Mouse (Mus musculus) layer of hippocampus, adult 18-20 months (tissue): ENCODE measurements around the gene Phtf2. TPM values are rescaled to one million over a fixed set of nuclear protein-coding genes. Genes with fewer than 3 reads are reported as not detected.

Experiments used
- DNase-seq, 2 experiments: peaks; one replicate each; pipeline ENCODE4 v3.0.0; 2022; ENCODE audit warnings: low spot score in 2 of 2
- long read RNA-seq: library from polyadenylated mRNA; stranded (forward); transcript quantifications from one replicate; pipeline ENCODE4 v2.0.0, GENCODE M21; 2021
- total RNA-seq, 2 experiments: library from RNA; stranded (reverse); gene quantifications; 2 replicates each; pipeline ENCODE4 v1.2.3; 2021

Gene Phtf2
- 10 to 100 TPM in 1 of 2 experiments, 1 to 10 TPM in 1; 9.1 to 12.1 TPM for total RNA-seq
- long read RNA-seq, full-length matches to known transcripts, result 12 of 17 reads
- long read RNA-seq, partial matches to known transcripts, result 0 of 17 reads
- long read RNA-seq, other reads (novel, unspliced or antisense), result 5 of 17 reads

- DNase-seq, result peak; percentile 98 to 99
Observed at GRCm38 (mm10) chr5:20881915-20882800, at the start of gene Phtf2, which contains the start of gene Tmem60. Gene Phtf2 (minus strand): TSS chr5:20882124. Gene Tmem60 (plus strand): TSS chr5:20882191.

- no peak for DNase-seq
Observed at GRCm38 (mm10) chr5:20931300-20931699, 49.4 kb upstream of the Phtf2 start.

GRCm38 (mm10) chr5:20930430-20930829 is 48.5 kb upstream of the Phtf2 start:
- no peak for DNase-seq

GRCm38 (mm10) chr5:20929669-20930151 is 47.8 kb upstream of the Phtf2 start:
- no peak for DNase-seq

- no peak for DNase-seq
Observed at GRCm38 (mm10) chr5:20925451-20925850, 43.5 kb upstream of the Phtf2 start.

GRCm38 (mm10) chr5:20924608-20925007 is 42.7 kb upstream of the Phtf2 start:
- DNase-seq, result no peak

GRCm38 (mm10) chr5:20919566-20919965 is 37.6 kb upstream of the Phtf2 start:
- DNase-seq, result no peak

GRCm38 (mm10) chr5:20918967-20919366 is 37.0 kb upstream of the Phtf2 start:
- DNase-seq, result no peak

- DNase-seq, result peak; percentile 51 to 87
Observed at GRCm38 (mm10) chr5:20913372-20914275, 31.7 kb upstream of the Phtf2 start.

GRCm38 (mm10) chr5:20911741-20912140 is 29.8 kb upstream of the Phtf2 start:
- no peak for DNase-seq

- no peak for DNase-seq
Observed at GRCm38 (mm10) chr5:20906191-20906590, 24.3 kb upstream of the Phtf2 start.

- no peak for DNase-seq
Observed at GRCm38 (mm10) chr5:20905437-20905836, 23.5 kb upstream of the Phtf2 start.

- no peak for DNase-seq
Observed at GRCm38 (mm10) chr5:20904647-20905046, 22.7 kb upstream of the Phtf2 start.

- no peak for DNase-seq
Observed at GRCm38 (mm10) chr5:20897446-20898167, 15.7 kb upstream of the Phtf2 start.

- DNase-seq, result no peak
Observed at GRCm38 (mm10) chr5:20884036-20884620, 2.2 kb upstream of the Phtf2 start.

GRCm38 (mm10) chr5:20880797-20881775 is 838 bp downstream of the Phtf2 start:
- DNase-seq, result peak; percentile 25 to 60

- DNase-seq, result no peak
Observed at GRCm38 (mm10) chr5:20880386-20880785, 1.5 kb downstream of the Phtf2 start.

GRCm38 (mm10) chr5:20876934-20877426 is 4.9 kb downstream of the Phtf2 start:
- no peak for DNase-seq

GRCm38 (mm10) chr5:20873146-20873545 is 8.8 kb downstream of the Phtf2 start:
- DNase-seq, result no peak
